Mouse (Mus musculus): ENCODE results near the gene Ntn5. TPM values are rescaled to one million over a fixed set of nuclear protein-coding genes. Genes with fewer than 3 reads are reported as not detected.

Gene Ntn5
- total and polyA plus RNA-seq, 3 experiments = 0.08 to 0.57 TPM; not detected in 1

DNA sequence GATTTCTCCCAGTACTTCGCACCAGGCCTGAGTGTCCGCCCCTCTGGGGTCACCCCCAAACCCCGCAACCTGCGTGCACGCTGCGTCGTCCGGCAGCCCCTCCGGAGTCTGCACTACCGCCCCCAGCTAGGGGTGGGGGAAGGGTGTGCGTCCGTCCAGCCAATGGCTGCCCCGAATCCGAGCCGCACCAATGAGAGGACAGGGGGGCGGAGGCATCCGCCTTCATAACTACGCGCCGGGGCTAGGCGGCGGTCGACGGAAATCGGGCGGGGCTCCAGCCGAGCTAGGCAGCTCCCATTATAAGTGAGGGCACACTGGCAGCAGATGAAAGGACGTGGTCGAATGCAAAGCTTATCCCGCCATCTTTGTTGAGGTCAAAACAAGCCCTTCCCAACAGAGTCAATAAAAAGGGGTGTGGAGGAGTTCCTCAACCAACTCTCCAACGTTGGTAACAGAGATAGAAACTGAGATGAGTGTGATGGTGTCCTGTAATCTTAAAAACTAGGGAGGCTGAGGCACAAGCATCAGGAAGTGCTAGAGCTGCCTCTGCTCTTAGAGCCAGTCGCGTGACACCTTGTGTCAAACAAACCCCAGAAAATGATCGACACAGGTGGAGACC lies 31.4 kb downstream of the Ntn5 start, which contains the start of gene Rpl18:
TSS of gene Rpl18 (plus strand) at position 368 of the 619 bp plus-strand sequence.
- TF ChIP-seq SIN3A (IDR thresholded peaks at IDR 0.05; ENCODE audit: low read length) = peak; percentile 87; the same call in 1 of the 2 replicates
- no peak for TF ChIP-seq USF2 (conservative IDR thresholded peaks at IDR 0.05; ENCODE audit: low read depth, low read length)
- no peak; the same call in 1 of the 2 replicates for TF ChIP-seq MAX (IDR thresholded peaks at IDR 0.05; ENCODE audit: low read length)
- TF ChIP-seq POLR2AphosphoS2 (IDR thresholded peaks at IDR 0.05; ENCODE audit: low read depth, low read length) = peak; percentile 85; the same call in 1 of the 2 replicates
- TF ChIP-seq MYC (IDR thresholded peaks at IDR 0.05; ENCODE audit: low read depth, low read length) = 0 out of 2 replicates have a peak, but pooled peaks have one; percentile 25
- TF ChIP-seq PAX5 (IDR thresholded peaks at IDR 0.05; ENCODE audit: low read length) = no peak
- TF ChIP-seq CHD2 (IDR thresholded peaks at IDR 0.05; ENCODE audit: low read length) = peak; percentile 93
- TF ChIP-seq GABPA (IDR thresholded peaks at IDR 0.05; ENCODE audit: insufficient replicate concordance, low read depth, low read length) = no peak; the same call in 1 of the 2 replicates
- TF ChIP-seq SMC3 (IDR thresholded peaks at IDR 0.05; ENCODE audit: low read depth, low read length) = no peak
- no peak for TF ChIP-seq ZKSCAN1 (IDR thresholded peaks at IDR 0.05; ENCODE audit: borderline replicate concordance, low read depth, low read length)
- TF ChIP-seq EP300 (IDR thresholded peaks at IDR 0.05; ENCODE audit: low read length) = no peak
- peak; percentile 84 for TF ChIP-seq NRF1 (IDR thresholded peaks at IDR 0.05; ENCODE audit: low read depth, low read length)
- 0 out of 2 replicates have a peak, but pooled peaks have one; percentile 28 for TF ChIP-seq E2F4 (IDR thresholded peaks at IDR 0.05; ENCODE audit: insufficient replicate concordance, low read depth, low read length)
- peak; percentile 75; the same call in 1 of the 2 replicates for TF ChIP-seq KAT2A (IDR thresholded peaks at IDR 0.05; ENCODE audit: insufficient replicate concordance, low read length)
- peak; percentile 36; the same call in 1 of the 2 replicates for TF ChIP-seq TCF12 (IDR thresholded peaks at IDR 0.05; ENCODE audit: low read depth, low read length)
- TF ChIP-seq ELF1 (IDR thresholded peaks at IDR 0.05; ENCODE audit: low read depth, low read length) = peak; percentile 77
- TF ChIP-seq IRF4 (IDR thresholded peaks at IDR 0.05; ENCODE audit: low read depth, low read length) = peak; percentile 30; the same call in 1 of the 2 replicates
- peak; percentile 79 for TF ChIP-seq MXI1 (IDR thresholded peaks at IDR 0.05; ENCODE audit: low read depth, low read length)
- peak; percentile 86; the same call in 1 of the 2 replicates for TF ChIP-seq RCOR1 (conservative IDR thresholded peaks at IDR 0.05; ENCODE audit: low read depth, low read length)
- TF ChIP-seq JUN (IDR thresholded peaks at IDR 0.05; ENCODE audit: insufficient read depth, low read depth, low read length) = no peak
- TF ChIP-seq CTCF (conservative IDR thresholded peaks at IDR 0.05 in 1 of 2, IDR thresholded peaks at IDR 0.05 in 1 of 2; ENCODE audit: low read depth in 2 of 2, low read length in 2 of 2) = no peak
- peak; percentile 28; the same call in 1 of the 2 replicates for TF ChIP-seq BHLHE40 (IDR thresholded peaks at IDR 0.05; ENCODE audit: low read depth, low read length)
- TF ChIP-seq POLR2A (IDR thresholded peaks at IDR 0.05; ENCODE audit: low read depth, low read length) = peak; percentile 76
- peak; percentile 83; the same call in 1 of the 2 replicates for TF ChIP-seq MAZ (IDR thresholded peaks at IDR 0.05; ENCODE audit: low read depth, low read length)
- TF ChIP-seq CHD1 (IDR thresholded peaks at IDR 0.05; ENCODE audit: low read depth, low read length) = 0 out of 2 replicates have a peak, but pooled peaks have one; percentile 52
- no peak for TF ChIP-seq JUND (conservative IDR thresholded peaks at IDR 0.05; ENCODE audit: low read depth, low read length)
- TF ChIP-seq ZNF384 (IDR thresholded peaks at IDR 0.05; ENCODE audit: low read depth, low read length) = no peak
- peak; percentile 62 for TF ChIP-seq NELFE (IDR thresholded peaks at IDR 0.05; ENCODE audit: low read depth, low read length)
- no peak for TF ChIP-seq TBP (conservative IDR thresholded peaks at IDR 0.05; ENCODE audit: low read depth, low read length)
- peak; percentile 92 for TF ChIP-seq HCFC1 (IDR thresholded peaks at IDR 0.05; ENCODE audit: low read depth, low read length)
- TF ChIP-seq USF1 (IDR thresholded peaks at IDR 0.05; ENCODE audit: low read depth, low read length) = no peak
- TF ChIP-seq UBTF (IDR thresholded peaks at IDR 0.05; ENCODE audit: low read depth, low read length) = no peak
- TF ChIP-seq MEF2A (IDR thresholded peaks at IDR 0.05; ENCODE audit: borderline replicate concordance, low read depth, low read length) = no peak
- TF ChIP-seq ZC3H11A (IDR thresholded peaks at IDR 0.05; ENCODE audit: low read depth, low read length) = no peak
- peaks cover 5 to 30% of the 10 kb centered on the region in 2 experiments; a peak in 3 of 4 replicates for H3K4me1 ChIP-seq (ENCODE audit: control insufficient read depth in 1 of 2, insufficient read depth in 2 of 2)
- no peaks in the 10 kb centered on the region for H3K27me3 ChIP-seq (replicated peaks)
- H3K9me3 ChIP-seq (replicated peaks; ENCODE audit: low read length) = no peaks in the 10 kb centered on the region
- dilution Hi-C loops (cut with MboI; ENCODE audit: extremely low pct_ligation_motif_present, extremely low pct_unique_long_range_greater_than_20kb, low sequenced_read_pairs) (no loop called here), in situ Hi-C loops (cut with MboI; ENCODE audit: low pct_ligation_motif_present, low pct_unique_long_range_greater_than_20kb, low sequenced_read_pairs) (no loop called here)
- H3K79me2 ChIP-seq (replicated peaks; ENCODE audit: control insufficient read depth, extremely low read depth, insufficient read depth, poor library complexity, severe bottlenecking) = peaks cover 47% of the 10 kb centered on the region
- peak within 1 kb of the TSS; percentile 38 for H3K27ac ChIP-seq (ENCODE audit: insufficient read depth, low read depth)
- peak within 1 kb of the TSS; percentile 89 for H3K4me2 ChIP-seq (ENCODE audit: insufficient read depth, low read depth, poor library complexity, severe bottlenecking)
- H3K4me3 ChIP-seq (replicated peaks in 1 of 3; ENCODE audit: low read depth in 2 of 3, low read length in 2 of 3, poor library complexity in 1 of 3) = peak within 1 kb of the TSS; percentile 84 to 100 (median 92)
- DNase-seq (ENCODE audit: extremely low read depth) = peak; percentile 97
- peak within 1 kb of the TSS; percentile 91 for H3K9ac ChIP-seq (ENCODE audit: insufficient read depth, low read depth)
- H3K36me3 ChIP-seq (replicated peaks in 1 of 2; ENCODE audit: control insufficient read depth in 1 of 2, insufficient read depth in 1 of 2, low read length in 1 of 2) = peaks cover 45 to 65% of the 10 kb centered on the region in 2 experiments

Measured in CH12.LX (cell line).